Mouse (Mus musculus): Measurements from ENCODE around the gene Pla2g4a.

DNA sequence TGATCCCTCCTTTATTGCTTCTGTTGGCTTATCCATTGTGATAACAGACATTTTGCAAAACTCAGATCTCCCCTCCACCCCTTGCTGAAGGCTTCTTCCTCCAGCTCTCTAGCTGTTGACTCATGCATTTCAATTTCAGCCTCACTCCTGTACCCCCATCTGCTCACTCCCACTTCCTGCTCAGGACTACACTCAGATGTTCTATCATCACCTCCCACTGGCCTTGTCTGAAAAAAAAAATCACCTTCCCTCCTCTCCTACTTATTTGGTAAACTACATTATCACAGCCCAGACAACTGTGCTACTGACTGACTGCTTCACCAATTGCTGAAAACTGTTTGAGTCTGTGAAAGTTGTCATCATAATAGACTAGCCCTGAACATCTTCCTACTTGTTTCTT lies 93.8 kb downstream of the Pla2g4a start:
- TF ChIP-seq CTCF (IDR thresholded peaks at IDR 0.05; ENCODE audit: low read depth) = no peak
- TF ChIP-seq EP300 (IDR thresholded peaks at IDR 0.05; ENCODE audit: low read depth) = no peak
